Mouse (Mus musculus) heart, postnatal 0 days (tissue): ENCODE data around the gene Gm49318. TPM values are rescaled to one million over a fixed set of nuclear protein-coding genes. Genes with fewer than 3 reads are reported as not detected.

Source experiments
- ATAC-seq: fragments of 200-750 bp; cut with Nextera tagmentation; 2 replicates; pipeline ENCODE4 v1.8.0; 2017; ENCODE audit warnings: low read depth, moderate number of reproducible peaks, moderate library complexity; ENCODE audit not compliant: insufficient read depth
- DNase-seq: peaks from one replicate; pipeline ENCODE4 v3.0.0-alpha.2; 2016; ENCODE audit warnings: low spot score
- H3K27ac ChIP-seq: fragments of 300-500 bp; sonication (generic); 2 replicates; pipeline ENCODE4 v1.5.1; 2014; ENCODE audit warnings: low read depth, mild to moderate bottlenecking
- H3K27me3 ChIP-seq: fragments of 300-500 bp; sonication (generic); 2 replicates; pipeline ENCODE4 v1.6.1; 2014; ENCODE audit warnings: low read length, mixed read lengths; ENCODE audit not compliant: control insufficient read depth, insufficient read depth
- H3K36me3 ChIP-seq: fragments of 300-500 bp; sonication (generic); replicated peaks from 2 replicates; pipeline ENCODE4 v1.6.1; 2014; ENCODE audit warnings: low read length, mixed read lengths; ENCODE audit not compliant: control insufficient read depth, insufficient read depth
- H3K4me1 ChIP-seq: fragments of 300-500 bp; sonication (generic); 2 replicates; pipeline ENCODE4 v1.6.1; 2014; ENCODE audit warnings: antibody characterized with exemption; ENCODE audit not compliant: control insufficient read depth, insufficient read depth
- H3K4me2 ChIP-seq: fragments of 300-500 bp; sonication (generic); 2 replicates; pipeline ENCODE4 v1.6.1; 2014; ENCODE audit warnings: low read depth, mild to moderate bottlenecking, low read length, moderate library complexity
- H3K4me3 ChIP-seq: fragments of 300-500 bp; sonication (generic); 2 replicates; pipeline ENCODE4 v1.5.1; 2014; ENCODE audit warnings: low read depth, low read length
- H3K9ac ChIP-seq: fragments of 300-500 bp; sonication (generic); replicated peaks from 2 replicates; pipeline ENCODE4 v1.6.1; 2014; ENCODE audit warnings: low read depth, low read length, mixed read lengths
- H3K9me3 ChIP-seq: fragments of 300-500 bp; sonication (generic); replicated peaks from 2 replicates; pipeline ENCODE4 v1.6.1; 2016; ENCODE audit warnings: low read length; ENCODE audit not compliant: control insufficient read depth
- CTCF ChIP-seq: IDR thresholded peaks from 2 replicates; pipeline ENCODE4 v1.5.1; 2016; ENCODE audit warnings: antibody characterized with exemption, control low read depth, low read depth
- EP300 ChIP-seq: IDR thresholded peaks from 2 replicates; pipeline ENCODE4 v1.6.1; 2016; ENCODE audit warnings: antibody characterized with exemption, low read depth
- WGBS: fragments of 180-500 bp; shearing (Covaris S2); extraction: QIAGEN DNeasy Blood & Tissue Kit; methylation state at CpG from one replicate; pipeline ENCODE4 v1.1.7; 2014; 5-methylcytosine and 5-hydroxymethylcytosine counted together
- polyA plus RNA-seq: library from polyadenylated mRNA; unstranded; fragments of >200 nt; fragmentation: Nextera tagmentation; extraction: Ambion mirVana; gene quantifications from 2 replicates; pipeline ENCODE4 v1.2.1, GENCODE M21; 2015
- total RNA-seq: library from RNA; depleted of rRNA; stranded (reverse); fragments of >200 nt; gene quantifications from 2 replicates; pipeline ENCODE4 v1.2.3, GENCODE M21; 2014; ENCODE audit warnings: low replicate concordance

Gm49318 gene
- total and polyA plus RNA-seq, 2 experiments from 2014 or later, result not detected

DNA sequence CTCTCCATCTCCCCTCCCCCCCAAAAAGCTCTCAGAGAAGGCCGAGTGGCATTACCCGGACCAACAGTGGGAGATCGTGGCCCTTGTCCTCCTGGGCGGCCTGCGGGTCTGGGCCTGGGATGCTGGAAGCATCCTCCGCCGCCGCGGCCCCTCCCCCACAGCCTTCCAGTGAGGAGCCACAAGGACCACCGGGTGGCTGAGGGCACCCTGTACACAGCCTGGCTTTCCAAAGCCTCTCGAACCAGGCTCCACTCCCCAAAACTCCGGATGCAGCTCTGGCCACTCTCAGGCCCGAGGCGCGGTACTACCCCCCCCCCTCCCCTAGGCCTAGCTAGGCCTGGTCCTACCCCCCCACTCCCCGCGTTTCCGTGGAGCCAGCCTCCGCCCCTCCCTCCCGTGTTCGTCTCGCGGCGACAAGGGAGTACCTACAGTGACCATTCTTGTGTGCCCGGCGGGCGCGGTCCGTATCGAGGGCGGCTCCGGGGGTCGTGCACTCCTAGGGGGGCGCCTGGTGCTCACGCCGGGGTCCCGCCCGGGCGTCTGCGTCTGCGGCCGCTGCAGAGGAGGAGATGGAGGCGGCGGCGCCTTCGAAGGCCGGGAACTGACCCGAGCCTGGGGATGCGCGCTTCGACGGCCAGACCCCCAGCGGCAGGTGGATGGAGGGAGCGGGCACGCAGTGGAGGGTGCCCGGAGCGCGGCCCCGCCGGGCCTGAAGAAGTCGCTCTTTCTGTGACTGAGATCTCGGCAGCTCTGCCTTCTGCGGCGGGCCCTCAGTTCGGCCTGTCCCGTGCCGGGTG, 19.7 kb downstream of the Gm49318 start:
- no peak overlapping the region for H3K9ac ChIP-seq
- DNase-seq, result no peak
- H3K27me3 ChIP-seq, result peaks cover 67% of the 10 kb centered on the region
- H3K4me1 ChIP-seq, result peaks cover 11% of the 10 kb centered on the region; the same call in 1 of the 2 replicates
- H3K27ac ChIP-seq, result no peak overlapping the region
- peak overlapping the region; percentile 37 for H3K4me3 ChIP-seq
- H3K36me3 ChIP-seq, result no peaks in the 10 kb centered on the region
- H3K4me2 ChIP-seq, result peak overlapping the region; percentile 60
- TF ChIP-seq EP300, result no peak
- TF ChIP-seq CTCF, result no peak
- no peaks in the 10 kb centered on the region for H3K9me3 ChIP-seq
- no peak for ATAC-seq
- WGBS, result 3% methylated on average over 60 of the region's 67 CpGs

DNA sequence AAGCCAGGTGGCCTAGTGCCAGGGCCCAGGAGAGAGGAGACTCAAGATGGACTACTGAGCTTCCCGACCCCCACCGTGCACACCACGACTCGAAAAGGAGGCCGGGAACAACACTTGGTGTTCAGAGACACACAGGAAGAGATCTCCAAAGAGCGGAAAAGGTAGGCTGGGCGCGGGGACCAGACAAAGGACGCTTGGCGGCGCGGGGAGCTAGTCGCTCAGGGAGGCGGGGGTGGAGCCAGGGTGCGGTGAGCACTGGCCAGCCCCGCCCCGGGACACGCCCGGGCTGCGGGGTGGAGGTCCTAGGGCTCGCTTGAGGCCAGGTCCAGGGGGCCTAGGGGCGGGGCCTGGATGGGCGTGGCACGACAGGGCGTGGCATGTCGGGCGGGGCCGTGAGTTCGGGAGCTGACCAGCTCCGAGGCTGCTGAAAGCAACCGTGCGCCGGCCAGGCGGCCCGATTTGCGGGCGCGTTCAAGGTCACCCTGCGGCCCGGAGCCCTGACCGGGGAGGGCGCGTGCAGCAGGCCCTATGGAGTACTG, 20.6 kb downstream of the Gm49318 start:
- Histone ChIP-seq H3K9me3 (no peaks in the 10 kb centered on the region), H3K4me3 (peak overlapping the region; percentile 37), H3K4me1 (peaks cover 11% of the 10 kb centered on the region; the same call in 1 of the 2 replicates), H3K4me2 (peak overlapping the region; percentile 60), H3K27me3 (peaks cover 63% of the 10 kb centered on the region), H3K9ac (no peak overlapping the region), H3K36me3 (no peaks in the 10 kb centered on the region), H3K27ac (no peak overlapping the region)
- TF ChIP-seq EP300, result no peak
- ATAC-seq (peak; percentile 68; the same call in 1 of the 2 replicates), DNase-seq (no peak)
- WGBS, result under 1% methylated on average over 37 of the region's 43 CpGs

- H3K27me3 ChIP-seq, result peaks cover 56% of the 10 kb centered on the region
- H3K36me3 ChIP-seq, result no peaks in the 10 kb centered on the region
- no peak overlapping the region for H3K9ac ChIP-seq
- H3K9me3 ChIP-seq, result no peaks in the 10 kb centered on the region
- H3K4me2 ChIP-seq, result no peak overlapping the region
- DNase-seq (no peak), ATAC-seq (no peak)
- peaks cover 10% of the 10 kb centered on the region; the same call in 1 of the 2 replicates for H3K4me1 ChIP-seq
- H3K27ac ChIP-seq, result no peak overlapping the region
- TF ChIP-seq CTCF (no peak), EP300 (no peak)
- no peak overlapping the region for H3K4me3 ChIP-seq
- WGBS, result 35% methylated on average over 4 of the region's 4 CpGs
Observed at GRCm38 (mm10) chr9:22049721-22050270, 21.3 kb downstream of the Gm49318 start.

GRCm38 (mm10) chr9:22049315-22049714, 21.7 kb downstream of the Gm49318 start:
- Histone ChIP-seq H3K27ac (no peak overlapping the region), H3K4me2 (no peak overlapping the region), H3K9ac (no peak overlapping the region), H3K27me3 (peaks cover 52% of the 10 kb centered on the region), H3K4me3 (no peak overlapping the region), H3K36me3 (no peaks in the 10 kb centered on the region), H3K4me1 (peaks cover 6% of the 10 kb centered on the region; the same call in 1 of the 2 replicates), H3K9me3 (no peaks in the 10 kb centered on the region)
- 65% methylated on average over 10 of the region's 11 CpGs for WGBS
- TF ChIP-seq EP300 (no peak), CTCF (no peak)
- no peak for ATAC-seq
- DNase-seq, result no peak

DNA sequence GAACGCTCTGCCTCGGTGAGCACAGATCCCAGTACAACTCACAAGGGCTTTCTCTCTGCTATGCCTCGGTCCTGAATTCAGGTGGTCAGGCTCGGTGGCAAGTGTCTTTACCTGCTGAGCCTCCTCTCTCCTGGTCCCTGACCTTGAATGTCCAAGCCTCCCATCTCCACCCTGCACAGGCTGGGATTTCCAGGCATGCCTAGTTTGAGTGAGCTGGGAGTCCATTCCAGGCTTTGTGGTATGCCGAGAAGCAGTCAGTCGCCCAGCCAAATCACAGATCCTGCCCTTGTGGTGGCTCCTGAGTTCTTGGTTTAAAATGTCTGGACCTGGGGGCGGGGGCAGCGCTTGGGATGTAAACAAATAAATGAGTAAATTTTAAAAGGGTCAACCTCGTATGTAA, 23.7 kb downstream of the Gm49318 start:
- Histone ChIP-seq H3K36me3 (no peaks in the 10 kb centered on the region), H3K9me3 (no peaks in the 10 kb centered on the region), H3K4me3 (no peak overlapping the region), H3K4me1 (peaks cover 6% of the 10 kb centered on the region; the same call in 1 of the 2 replicates), H3K4me2 (no peak overlapping the region), H3K27me3 (peaks cover 33% of the 10 kb centered on the region), H3K27ac (no peak overlapping the region), H3K9ac (no peak overlapping the region)
- 50% methylated on average over 9 of the region's 9 CpGs for WGBS
- TF ChIP-seq CTCF (no peak), EP300 (no peak)
- DNase-seq, result no peak
- ATAC-seq, result no peak
